Mouse (Mus musculus): ENCODE results near the gene Igsf9.

DNA sequence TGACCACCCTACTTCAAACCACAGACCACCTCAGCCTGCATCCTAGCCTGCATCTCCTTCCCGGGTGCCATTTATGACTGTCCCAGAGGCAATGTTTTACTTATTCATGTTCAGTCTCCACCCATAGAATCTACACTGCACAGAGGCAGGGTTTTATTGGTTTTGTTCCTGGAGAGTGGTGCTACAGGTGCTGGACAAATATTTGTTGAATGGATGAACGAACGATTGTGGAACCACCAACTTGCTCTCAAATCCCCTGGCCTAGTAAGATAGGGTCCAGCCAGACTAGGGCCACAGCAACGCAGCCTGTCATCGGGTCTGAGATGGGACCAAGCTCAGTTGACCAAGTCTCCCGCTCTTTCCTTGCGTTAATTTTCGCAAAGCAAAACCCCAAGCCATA lies 28.4 kb downstream of the Igsf9 start:
- TF ChIP-seq CTCF (IDR thresholded peaks at IDR 0.05; ENCODE audit: borderline replicate concordance, insufficient read depth, low read depth, low read length) (no peak), POLR2A (IDR thresholded peaks at IDR 0.05; ENCODE audit: borderline replicate concordance, insufficient read depth, low read length) (no peak)
